Mouse (Mus musculus) midbrain, embryonic 16.5 days (tissue): Measurements from ENCODE around the gene Cpa1. TPM values are rescaled to one million over a fixed set of nuclear protein-coding genes. Genes with fewer than 3 reads are reported as not detected.

Source experiments
- ATAC-seq: fragments of 200-750 bp; cut with Nextera tagmentation; 2 replicates; pipeline ENCODE4 v1.8.0; 2017; ENCODE audit warnings: moderate TSS enrichment
- H3K27ac ChIP-seq: fragments of 300-500 bp; sonication (generic); 2 replicates; pipeline ENCODE4 v1.5.1; 2014; ENCODE audit warnings: mild to moderate bottlenecking, low read length, mixed read lengths
- H3K27me3 ChIP-seq: fragments of 300-500 bp; sonication (generic); 2 replicates; pipeline ENCODE4 v1.6.1; 2014; ENCODE audit warnings: low read depth, low read length, mixed read lengths; ENCODE audit not compliant: control insufficient read depth, insufficient read depth
- H3K36me3 ChIP-seq: fragments of 300-500 bp; sonication (generic); 2 replicates; pipeline ENCODE4 v1.6.1; 2014; ENCODE audit warnings: mild to moderate bottlenecking, low read length, moderate library complexity, mixed read lengths; ENCODE audit not compliant: control insufficient read depth, insufficient read depth
- H3K4me1 ChIP-seq: fragments of 300-500 bp; sonication (generic); 2 replicates; pipeline ENCODE4 v1.6.1; 2014; ENCODE audit warnings: mild to moderate bottlenecking, low read length, mixed read lengths; ENCODE audit not compliant: control insufficient read depth, insufficient read depth
- H3K4me2 ChIP-seq: fragments of 300-500 bp; sonication (generic); 2 replicates; pipeline ENCODE4 v1.6.1; 2014; ENCODE audit warnings: mild to moderate bottlenecking, low read length, mixed read lengths
- H3K4me3 ChIP-seq: fragments of 300-500 bp; sonication (generic); 2 replicates; pipeline ENCODE4 v1.5.1; 2014; ENCODE audit warnings: low read depth, mild to moderate bottlenecking, low read length, moderate library complexity, mixed read lengths
- H3K9ac ChIP-seq: fragments of 300-500 bp; sonication (generic); 2 replicates; pipeline ENCODE4 v1.6.1; 2014; ENCODE audit warnings: low read depth, low read length, mixed read lengths
- H3K9me3 ChIP-seq: fragments of 300-500 bp; sonication (generic); replicated peaks from 2 replicates; pipeline ENCODE4 v1.6.1; 2014; ENCODE audit warnings: mild to moderate bottlenecking, low read length, mixed read lengths; ENCODE audit not compliant: control insufficient read depth, poor library complexity, severe bottlenecking
- WGBS: fragments of 180-500 bp; shearing (Covaris S2); extraction: QIAGEN DNeasy Blood & Tissue Kit; methylation state at CpG from one replicate; pipeline ENCODE4 v1.1.7; 2014; 5-methylcytosine and 5-hydroxymethylcytosine counted together
- polyA plus RNA-seq: library from polyadenylated mRNA; unstranded; fragments of >200 nt; fragmentation: Nextera tagmentation; extraction: Ambion mirVana; gene quantifications from 2 replicates; pipeline ENCODE4 v1.2.1, GENCODE M21; 2015

Cpa1 gene
- polyA plus RNA-seq, 1 experiment from 2014 or later = 0.90 TPM

GRCm38 (mm10) chr6:30617959-30618590 lies 20.9 kb upstream of the Cpa1 start:
- Histone ChIP-seq H3K4me3 (peak overlapping the region; percentile 19), H3K4me2 (peak overlapping the region; percentile 63), H3K9ac (peak overlapping the region; percentile 49), H3K36me3 (no peaks in the 10 kb centered on the region), H3K4me1 (peaks cover 32% of the 10 kb centered on the region), H3K27ac (peak overlapping the region; percentile 87), H3K27me3 (no peaks in the 10 kb centered on the region), H3K9me3 (no peaks in the 10 kb centered on the region)
- ATAC-seq = peak; percentile 93
- WGBS = 2% methylated on average over 18 of the region's 18 CpGs

GRCm38 (mm10) chr6:30618735-30619134 lies 20.3 kb upstream of the Cpa1 start:
- Histone ChIP-seq H3K27me3 (no peaks in the 10 kb centered on the region), H3K9ac (no peak overlapping the region), H3K4me2 (peak overlapping the region; percentile 63; the same call in 1 of the 2 replicates), H3K9me3 (no peaks in the 10 kb centered on the region), H3K4me1 (peaks cover 32% of the 10 kb centered on the region), H3K4me3 (no peak overlapping the region), H3K27ac (peak overlapping the region; percentile 39), H3K36me3 (no peaks in the 10 kb centered on the region)
- no peak; the same call in 1 of the 2 replicates for ATAC-seq
- 22% methylated on average over 6 of the region's 6 CpGs for WGBS

GRCm38 (mm10) chr6:30619606-30620005 lies 19.4 kb upstream of the Cpa1 start:
- H3K4me1 ChIP-seq = peaks cover 32% of the 10 kb centered on the region

GRCm38 (mm10) chr6:30620591-30620990 lies 18.4 kb upstream of the Cpa1 start:
- Histone ChIP-seq H3K27me3 (no peaks in the 10 kb centered on the region), H3K27ac (no peak overlapping the region), H3K4me3 (no peak overlapping the region), H3K9ac (no peak overlapping the region), H3K36me3 (no peaks in the 10 kb centered on the region), H3K4me2 (no peak overlapping the region), H3K4me1 (peaks cover 32% of the 10 kb centered on the region), H3K9me3 (no peaks in the 10 kb centered on the region)
- no peak for ATAC-seq
- 89% methylated on average over 4 of the region's 4 CpGs for WGBS

More at GRCm38 (mm10) chr6:30619606-30620005, 19.4 kb upstream of the Cpa1 start:
- WGBS = 46% methylated on average over 5 of the region's 5 CpGs
- no peaks in the 10 kb centered on the region for H3K36me3 ChIP-seq
- H3K27me3 ChIP-seq = no peaks in the 10 kb centered on the region
- no peak overlapping the region for H3K4me2 ChIP-seq
- no peak for ATAC-seq
- no peaks in the 10 kb centered on the region for H3K9me3 ChIP-seq
- no peak overlapping the region for H3K9ac ChIP-seq
- H3K27ac ChIP-seq = no peak overlapping the region
- H3K4me3 ChIP-seq = no peak overlapping the region

- H3K27ac ChIP-seq = no peak overlapping the region
- 94% methylated on average over 6 of the region's 6 CpGs for WGBS
- ATAC-seq = no peak
- H3K36me3 ChIP-seq = no peaks in the 10 kb centered on the region
- H3K9me3 ChIP-seq = no peaks in the 10 kb centered on the region
- no peak overlapping the region for H3K9ac ChIP-seq
- H3K4me1 ChIP-seq = peaks cover 30% of the 10 kb centered on the region
- H3K27me3 ChIP-seq = no peaks in the 10 kb centered on the region
- no peak overlapping the region for H3K4me3 ChIP-seq
- no peak overlapping the region for H3K4me2 ChIP-seq
These were observed 18.0 kb upstream of the Cpa1 start for GRCm38 (mm10) chr6:30620994-30621393.

- Histone ChIP-seq H3K27me3 (no peaks in the 10 kb centered on the region), H3K9ac (no peak overlapping the region), H3K4me2 (no peak overlapping the region), H3K4me1 (peaks cover 20% of the 10 kb centered on the region), H3K4me3 (no peak overlapping the region), H3K9me3 (no peaks in the 10 kb centered on the region), H3K27ac (no peak overlapping the region), H3K36me3 (no peaks in the 10 kb centered on the region)
- WGBS = 82% methylated on average over 4 of the region's 4 CpGs
- no peak for ATAC-seq
These were observed 17.0 kb upstream of the Cpa1 start for GRCm38 (mm10) chr6:30621986-30622389.

- H3K27ac ChIP-seq = no peak overlapping the region
- no peak for ATAC-seq
- no peaks in the 10 kb centered on the region for H3K27me3 ChIP-seq
- 0 out of 2 replicates have a peak, but pooled peaks cover 2% of the 10 kb centered on the region for H3K4me1 ChIP-seq
- no peaks in the 10 kb centered on the region for H3K36me3 ChIP-seq
- H3K4me2 ChIP-seq = no peak overlapping the region
- WGBS = 93% methylated on average over 9 of the region's 9 CpGs
- H3K4me3 ChIP-seq = no peak overlapping the region
- H3K9ac ChIP-seq = no peak overlapping the region
- no peaks in the 10 kb centered on the region for H3K9me3 ChIP-seq
These were observed 14.3 kb upstream of the Cpa1 start for GRCm38 (mm10) chr6:30624763-30625162.

- H3K4me1 ChIP-seq = 0 out of 2 replicates have a peak, but pooled peaks cover 2% of the 10 kb centered on the region
- no peaks in the 10 kb centered on the region for H3K27me3 ChIP-seq
- WGBS = 34% methylated on average over 6 of the region's 6 CpGs
- no peaks in the 10 kb centered on the region for H3K36me3 ChIP-seq
- no peak overlapping the region for H3K4me2 ChIP-seq
- peak overlapping the region; percentile 59 for H3K27ac ChIP-seq
- H3K4me3 ChIP-seq = no peak overlapping the region
- no peaks in the 10 kb centered on the region for H3K9me3 ChIP-seq
- peak; percentile 69 for ATAC-seq
- H3K9ac ChIP-seq = no peak overlapping the region
These were observed 10.9 kb upstream of the Cpa1 start for GRCm38 (mm10) chr6:30628152-30628551.

- H3K9me3 ChIP-seq = no peaks in the 10 kb centered on the region
- no peak overlapping the region for H3K9ac ChIP-seq
- no peaks in the 10 kb centered on the region for H3K27me3 ChIP-seq
- no peak for ATAC-seq
- WGBS = 100% methylated on average over 1 of the region's 1 CpGs
- H3K4me1 ChIP-seq = 0 out of 2 replicates have a peak, but pooled peaks cover 2% of the 10 kb centered on the region
- H3K27ac ChIP-seq = no peak overlapping the region
- no peak overlapping the region for H3K4me2 ChIP-seq
- no peak overlapping the region for H3K4me3 ChIP-seq
- H3K36me3 ChIP-seq = no peaks in the 10 kb centered on the region
These were observed 9.0 kb upstream of the Cpa1 start for GRCm38 (mm10) chr6:30629989-30630388.
